Mouse (Mus musculus) neutrophil, adult 65 days (primary cell): ENCODE results near the gene Wdr91. TPM values are rescaled to one million over a fixed set of nuclear protein-coding genes. Genes with fewer than 3 reads are reported as not detected.

Experiments used
- total RNA-seq: library from RNA; stranded (reverse); gene quantifications from 2 replicates; pipeline ENCODE4 v1.2.4, GENCODE M21; 2023

The Wdr91 gene
- total RNA-seq, result 24.4 and 26.0 TPM in 2 replicates

DNA sequence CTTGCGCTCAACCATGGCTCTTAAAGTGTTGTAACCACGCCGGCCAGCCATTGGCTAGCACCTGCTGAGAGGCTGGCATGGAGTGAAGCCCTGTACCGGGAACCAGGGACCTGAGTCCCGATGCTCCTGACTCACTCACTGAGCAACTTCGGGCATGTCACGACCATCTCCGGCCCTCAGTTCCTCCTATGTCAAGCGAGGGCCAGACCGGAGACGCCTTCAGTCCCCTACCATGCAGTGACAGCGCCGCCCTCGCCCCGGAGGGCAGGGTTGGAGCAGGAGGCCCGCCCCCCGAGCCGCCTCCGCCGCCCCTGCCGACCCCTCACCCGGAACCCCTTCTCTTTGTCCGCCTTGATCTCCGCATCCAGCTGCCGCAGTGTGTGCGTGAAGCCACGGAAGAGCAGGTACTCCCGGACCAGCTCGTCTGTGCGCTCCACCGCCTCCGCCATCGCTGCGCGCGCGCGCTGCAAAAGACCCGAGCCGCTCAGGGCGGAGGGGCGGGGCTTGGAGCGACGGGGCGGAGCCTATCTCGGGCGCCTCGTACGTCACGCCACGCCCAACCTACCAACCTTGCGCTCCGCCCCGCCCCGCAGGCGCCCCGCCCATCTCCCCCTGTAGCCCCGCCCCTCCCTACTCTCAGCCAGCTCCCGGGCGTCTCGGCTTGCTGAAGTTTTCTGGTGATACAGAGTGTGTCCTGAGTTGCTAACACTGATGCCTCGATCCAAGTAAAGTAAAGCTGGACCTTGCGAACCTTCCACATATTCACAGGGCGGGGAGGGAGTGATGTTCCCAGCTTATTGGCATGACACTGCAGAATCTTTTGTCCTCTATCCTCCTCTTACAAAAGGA, at the start of gene Wdr91:
TSS of gene Wdr91 (minus strand) at position 506 of the 849 bp plus-strand sequence.

DNA sequence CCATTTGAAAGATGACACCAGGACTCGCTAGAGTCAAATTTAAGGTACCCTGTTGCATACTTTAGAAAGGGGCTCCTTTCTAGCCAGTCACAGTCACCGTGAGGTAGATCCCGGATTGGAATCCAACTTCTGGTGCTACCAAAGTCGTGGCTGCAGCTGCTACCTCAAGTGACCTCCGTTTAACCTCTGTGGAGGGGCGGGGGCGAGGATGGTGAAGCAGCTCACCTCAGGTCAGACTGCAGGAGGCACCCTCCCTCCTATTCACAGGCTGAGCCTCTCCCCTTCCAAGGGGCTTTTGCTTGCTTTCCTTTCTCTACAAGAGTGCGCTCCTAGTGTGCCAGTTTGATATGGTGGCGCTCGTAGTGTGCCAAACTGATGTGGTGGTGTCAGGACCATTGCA, 9.3 kb upstream of the Wdr91 start, which contains the start of gene Stra8:
TSS of gene Stra8 (plus strand) at position 208 of the 400 bp plus-strand sequence.

DNA sequence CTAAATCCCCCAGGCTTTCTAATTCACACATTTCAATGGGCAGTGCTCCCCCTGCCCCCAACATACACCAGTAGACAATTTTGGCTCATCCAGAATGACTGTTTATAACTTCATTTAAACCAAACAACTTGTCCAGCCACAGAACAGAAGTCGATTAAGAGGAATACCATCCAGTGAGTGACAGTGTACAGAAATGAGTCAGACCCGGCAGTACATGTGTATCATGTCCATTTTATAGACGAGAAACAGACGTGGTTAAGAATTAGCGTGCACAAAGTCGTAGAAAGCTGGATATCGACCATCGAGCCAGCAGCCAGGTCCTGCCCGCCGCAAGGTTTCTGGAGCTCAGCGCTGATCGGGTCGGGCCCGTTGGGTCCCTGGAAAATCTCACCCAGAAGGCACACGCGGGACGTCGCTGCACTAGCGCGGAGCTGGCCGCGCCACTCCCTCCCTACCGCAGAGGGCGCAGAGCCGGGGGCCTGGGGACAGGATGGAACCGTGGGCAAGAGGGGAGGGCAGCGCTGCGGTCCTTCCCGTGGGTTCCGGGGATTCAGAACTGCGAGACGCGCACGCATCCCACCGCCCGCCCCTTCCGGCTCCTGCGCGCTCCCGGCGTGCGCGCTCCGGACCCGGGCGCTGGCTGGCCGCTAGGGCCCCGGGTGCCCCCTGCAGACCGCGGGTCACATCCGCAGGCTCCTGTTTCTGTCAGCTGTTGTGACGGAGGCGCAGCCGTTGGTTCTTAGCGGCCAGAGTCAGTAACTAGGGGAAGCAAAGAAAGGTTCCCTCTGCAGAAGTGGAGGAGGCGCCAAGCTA, 33.0 kb downstream of the Wdr91 start, which contains the start of gene Cyren:
TSS of gene Cyren (minus strand) at position 552 of the 813 bp plus-strand sequence.

DNA sequence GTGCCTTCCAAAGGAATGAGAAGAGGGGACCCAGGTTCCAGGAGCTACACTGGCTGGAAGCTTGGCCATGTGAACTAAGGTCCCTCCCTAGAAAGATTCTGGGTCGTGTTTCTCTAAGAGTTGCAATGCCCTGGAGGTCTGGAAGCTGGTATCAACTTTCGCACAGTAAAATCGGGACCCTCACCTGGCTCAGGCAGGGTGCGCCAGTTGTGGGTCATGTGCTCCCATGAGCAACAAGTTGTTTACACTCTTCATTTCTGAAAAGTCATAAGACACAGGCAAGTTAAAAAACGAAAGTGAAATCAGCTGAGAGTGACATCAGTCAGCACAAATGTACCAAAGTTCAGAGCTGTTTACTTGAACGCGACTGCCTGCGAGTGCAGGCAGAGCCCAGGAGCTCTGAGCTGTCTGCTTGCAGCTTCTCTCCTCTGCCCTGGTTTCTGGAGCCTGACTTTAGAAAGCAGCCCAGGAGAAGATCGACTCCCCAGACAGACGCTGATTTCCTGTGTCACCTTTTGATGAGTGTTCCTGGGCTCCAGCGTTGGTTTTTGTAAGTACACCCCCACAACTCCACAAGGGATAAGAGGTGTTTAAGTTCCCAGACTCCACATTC, 47.8 kb downstream of the Wdr91 start, which contains the start of gene Tmem140:
TSS of gene Tmem140 (plus strand) at position 356 of the 613 bp plus-strand sequence.

Other genes starting within 250 kb of the Wdr91 start
- 0.60 and 0.64 TPM in 2 replicates for gene Agbl3, start 130.4 kb downstream of the Wdr91 start, total RNA-seq
- 6.2 and 8.7 TPM in 2 replicates for gene Tmem140, start 47.7 kb downstream of the Wdr91 start, total RNA-seq
- 11.2 and 11.3 TPM in 2 replicates for gene Cyren, start 32.8 kb downstream of the Wdr91 start, total RNA-seq
- gene Stra8, start 9.3 kb upstream of the Wdr91 start, total RNA-seq, result not detected in 2 replicates
- gene Slc23a4, start 77.5 kb upstream of the Wdr91 start, total RNA-seq, result not detected in 2 replicates
- 20.7 and 34.3 TPM in 2 replicates for gene Cnot4, start 222.8 kb upstream of the Wdr91 start, total RNA-seq